Mouse (Mus musculus): ENCODE results near the gene Sumf1. TPM values are rescaled to one million over a fixed set of nuclear protein-coding genes. Genes with fewer than 3 reads are reported as not detected.

Sumf1 gene
- polyA plus RNA-seq, 1 experiment from 2014 or later: 7.7 TPM

DNA sequence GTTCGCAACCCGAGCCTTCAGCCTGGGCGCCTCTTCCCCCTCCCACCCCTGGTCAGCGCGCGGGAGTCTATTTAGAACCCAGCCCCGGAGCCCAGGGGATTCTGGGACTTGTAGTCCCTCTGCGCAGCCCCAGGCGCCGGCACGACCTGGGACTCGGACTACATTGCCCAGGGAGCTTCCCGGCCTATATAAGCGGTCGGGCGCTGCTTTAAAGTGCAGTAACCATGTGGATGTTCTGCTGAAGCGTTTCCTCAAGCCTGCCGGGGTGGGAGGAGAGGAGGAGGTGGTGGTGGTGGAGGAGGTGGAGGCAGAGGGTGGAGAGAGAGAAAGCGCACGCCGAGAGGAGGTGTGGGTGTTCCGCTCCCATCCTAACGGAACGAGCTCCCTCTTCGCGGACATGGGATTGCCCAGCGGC is 27.5 kb upstream of the Sumf1 start, which contains the start of gene Itpr1:
Itpr1 (plus strand) TSS at position 216 of the 415 bp plus-strand sequence.
- H3K27ac ChIP-seq (ENCODE audit: low read length): peak within 1 kb of the TSS; percentile 56
- no peaks in the 10 kb centered on the region for H3K36me3 ChIP-seq (ENCODE audit: control insufficient read depth, insufficient read depth)
- H3K9me3 ChIP-seq (replicated peaks; ENCODE audit: control insufficient read depth, low read length): no peaks in the 10 kb centered on the region
- H3K9ac ChIP-seq (ENCODE audit: low read depth, low read length): peak within 1 kb of the TSS; percentile 71
- peaks cover 15% of the 10 kb centered on the region for H3K4me1 ChIP-seq (ENCODE audit: control insufficient read depth, low read depth, low read length)
- peak within 1 kb of the TSS; percentile 78 for H3K4me3 ChIP-seq (ENCODE audit: low read depth, low read length)
- peak within 1 kb of the TSS; percentile 90 for H3K4me2 ChIP-seq (ENCODE audit: low read depth, low read length)
- under 1% methylated on average over 27 of the region's 27 CpGs for WGBS (ENCODE audit: insufficient replicate concordance)
- ATAC-seq (ENCODE audit: low read depth): peak; percentile 99
- no peaks in the 10 kb centered on the region for H3K27me3 ChIP-seq (ENCODE audit: control insufficient read depth, insufficient read depth, low read depth, low read length)

DNA sequence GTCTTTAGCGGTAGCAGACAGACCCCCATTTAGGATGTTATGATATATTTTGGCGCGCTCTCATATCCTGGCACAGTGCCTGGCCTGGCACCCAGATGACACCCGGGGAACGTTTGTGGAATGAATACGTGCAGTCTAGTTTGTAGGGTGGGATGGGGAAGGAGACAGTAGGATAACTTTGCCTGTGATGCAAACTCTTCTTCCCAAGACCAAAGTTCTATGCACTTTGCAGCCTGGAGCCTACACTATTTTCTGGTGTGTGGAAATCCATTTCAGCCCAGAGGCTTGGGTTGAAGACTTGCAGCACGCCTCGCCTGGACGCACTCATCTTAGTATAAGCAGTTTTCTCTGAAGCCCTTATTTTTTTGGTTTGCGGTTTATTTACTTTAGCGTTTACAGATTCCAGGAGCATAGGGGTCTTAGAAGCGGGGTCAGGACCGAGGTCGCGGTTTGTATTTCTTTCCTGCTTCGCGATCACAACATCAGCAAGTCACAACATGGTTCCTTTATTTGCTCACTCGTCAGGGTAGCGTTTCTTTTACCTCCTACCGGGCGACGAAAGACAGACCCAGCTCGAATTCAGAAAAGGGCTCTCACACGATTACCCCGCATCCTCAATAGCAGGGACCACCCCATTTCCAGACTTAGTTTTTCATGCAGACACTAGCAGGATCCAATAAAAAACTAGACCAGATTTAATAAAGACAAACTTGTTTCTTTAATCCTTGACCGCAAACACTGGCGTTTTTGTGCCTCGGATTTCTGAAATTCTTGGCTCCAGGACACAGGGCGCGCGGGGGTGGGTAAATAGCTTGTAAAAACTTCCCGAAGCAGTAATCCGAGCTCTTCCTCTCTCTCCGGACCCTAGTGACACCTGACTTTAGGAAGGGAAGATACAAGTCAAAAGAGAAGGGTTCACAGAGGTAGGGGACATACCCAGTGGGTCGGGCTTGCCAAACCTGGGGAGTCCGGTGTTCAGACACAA is 26.8 kb upstream of the Sumf1 start:
- Histone ChIP-seq H3K27ac (ENCODE audit: low read length) (peak overlapping the region; percentile 56), H3K4me3 (ENCODE audit: low read depth, low read length) (peak overlapping the region; percentile 78), H3K9ac (ENCODE audit: low read depth, low read length) (peak overlapping the region; percentile 69), H3K27me3 (ENCODE audit: control insufficient read depth, insufficient read depth, low read depth, low read length) (no peaks in the 10 kb centered on the region), H3K36me3 (ENCODE audit: control insufficient read depth, insufficient read depth) (no peaks in the 10 kb centered on the region), H3K9me3 (replicated peaks; ENCODE audit: control insufficient read depth, low read length) (no peaks in the 10 kb centered on the region), H3K4me2 (ENCODE audit: low read depth, low read length) (peak overlapping the region; percentile 90), H3K4me1 (ENCODE audit: control insufficient read depth, low read depth, low read length) (peaks cover 15% of the 10 kb centered on the region)
- ATAC-seq (ENCODE audit: low read depth): peak; percentile 22
- WGBS (ENCODE audit: insufficient replicate concordance): 12% methylated on average over 36 of the region's 36 CpGs

DNA sequence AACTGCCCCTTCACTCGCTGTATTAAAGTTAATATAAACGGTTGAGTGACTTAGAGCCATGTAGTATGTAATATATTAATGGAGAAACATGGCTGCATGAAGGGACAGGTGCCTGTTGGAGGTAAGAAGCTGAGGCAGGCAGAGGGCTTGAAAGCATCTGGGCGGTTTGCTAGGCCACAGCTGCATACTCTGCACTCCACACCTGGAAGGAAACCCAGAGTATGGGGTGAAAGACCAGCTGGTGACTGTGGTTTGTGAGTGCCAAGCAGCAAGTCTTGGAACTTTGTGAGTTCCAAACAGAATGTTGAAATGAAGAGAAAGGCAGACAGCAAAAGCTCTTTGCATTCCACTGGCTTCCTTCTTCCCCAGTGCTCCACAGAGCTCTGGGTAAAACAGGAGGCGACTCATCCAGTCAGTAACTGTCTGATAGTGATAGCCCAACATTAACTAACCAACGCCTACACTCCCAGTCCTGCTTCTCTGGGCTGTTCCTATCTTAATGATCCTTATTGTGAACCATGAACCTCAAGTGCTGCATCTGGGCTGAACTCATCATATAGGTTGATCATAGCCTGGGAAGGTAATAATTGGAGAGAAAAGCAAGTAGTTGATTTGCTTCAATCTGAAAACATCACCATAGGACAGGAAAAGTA is 21.7 kb upstream of the Sumf1 start:
- peak; percentile 74 for ATAC-seq (ENCODE audit: low read depth)
- WGBS (ENCODE audit: insufficient replicate concordance): 57% methylated on average over 5 of the region's 5 CpGs
- H3K4me2 ChIP-seq (ENCODE audit: low read depth, low read length): no peak overlapping the region

DNA sequence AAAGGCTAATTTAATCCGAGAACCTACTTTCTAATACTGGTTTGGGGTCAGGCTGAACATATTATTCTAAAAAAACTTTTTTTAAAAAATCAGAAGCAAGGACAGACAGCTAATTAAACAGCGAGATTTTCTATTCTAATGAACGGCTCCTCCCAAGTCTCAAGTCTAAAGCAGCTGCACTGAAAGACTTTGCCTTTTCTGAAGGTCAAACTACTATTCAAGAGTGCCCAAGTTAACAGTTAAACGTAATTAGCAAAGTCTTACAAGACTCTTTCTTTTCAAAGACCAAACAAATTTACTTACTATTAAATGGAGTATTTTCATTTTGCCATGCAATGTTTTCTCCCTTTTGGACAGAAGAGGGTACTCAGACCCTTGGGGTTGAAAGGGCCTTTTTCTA is 20.8 kb upstream of the Sumf1 start:
- WGBS (ENCODE audit: insufficient replicate concordance): 71% methylated on average over 4 of the region's 4 CpGs
- Histone ChIP-seq H3K9ac (ENCODE audit: low read depth, low read length) (no peak overlapping the region), H3K4me2 (ENCODE audit: low read depth, low read length) (no peak overlapping the region), H3K36me3 (ENCODE audit: control insufficient read depth, insufficient read depth) (no peaks in the 10 kb centered on the region), H3K27me3 (ENCODE audit: control insufficient read depth, insufficient read depth, low read depth, low read length) (no peaks in the 10 kb centered on the region), H3K4me1 (ENCODE audit: control insufficient read depth, low read depth, low read length) (no peaks in the 10 kb centered on the region; the same call in 1 of the 2 replicates), H3K27ac (ENCODE audit: low read length) (no peak overlapping the region), H3K9me3 (replicated peaks; ENCODE audit: control insufficient read depth, low read length) (no peaks in the 10 kb centered on the region), H3K4me3 (ENCODE audit: low read depth, low read length) (no peak overlapping the region)
- ATAC-seq (ENCODE audit: low read depth): no peak

More for the DNA sequence above, 21.7 kb upstream of the Sumf1 start:
- Histone ChIP-seq H3K36me3 (ENCODE audit: control insufficient read depth, insufficient read depth) (no peaks in the 10 kb centered on the region), H3K27me3 (ENCODE audit: control insufficient read depth, insufficient read depth, low read depth, low read length) (no peaks in the 10 kb centered on the region), H3K9ac (ENCODE audit: low read depth, low read length) (no peak overlapping the region), H3K4me1 (ENCODE audit: control insufficient read depth, low read depth, low read length) (peaks cover 3% of the 10 kb centered on the region), H3K27ac (ENCODE audit: low read length) (no peak overlapping the region), H3K4me3 (ENCODE audit: low read depth, low read length) (no peak overlapping the region), H3K9me3 (replicated peaks; ENCODE audit: control insufficient read depth, low read length) (no peaks in the 10 kb centered on the region)

DNA sequence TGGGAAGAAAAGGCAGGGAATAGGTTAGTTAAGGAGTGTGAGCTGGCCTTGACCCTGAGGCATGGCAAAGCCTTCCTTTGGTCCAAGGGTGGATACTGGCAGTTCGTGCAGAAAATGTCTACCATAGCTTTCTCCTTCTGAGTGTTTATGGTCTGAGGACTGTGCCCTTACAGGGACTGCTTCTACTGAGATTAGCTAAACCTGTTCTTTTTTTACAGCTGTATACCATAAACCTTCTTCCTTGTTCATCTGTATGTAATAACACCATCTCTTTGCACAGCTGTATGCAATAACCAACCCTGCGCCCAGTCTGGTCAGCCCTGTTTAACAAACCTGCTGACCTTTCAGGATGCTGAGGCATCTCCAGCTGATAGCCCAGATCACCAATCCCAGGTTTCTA is 18.9 kb upstream of the Sumf1 start:
- Histone ChIP-seq H3K36me3 (ENCODE audit: control insufficient read depth, insufficient read depth) (no peaks in the 10 kb centered on the region), H3K9ac (ENCODE audit: low read depth, low read length) (no peak overlapping the region), H3K4me3 (ENCODE audit: low read depth, low read length) (no peak overlapping the region), H3K4me1 (ENCODE audit: control insufficient read depth, low read depth, low read length) (no peaks in the 10 kb centered on the region; the same call in 1 of the 2 replicates), H3K27ac (ENCODE audit: low read length) (no peak overlapping the region), H3K4me2 (ENCODE audit: low read depth, low read length) (no peak overlapping the region), H3K27me3 (ENCODE audit: control insufficient read depth, insufficient read depth, low read depth, low read length) (no peaks in the 10 kb centered on the region), H3K9me3 (replicated peaks; ENCODE audit: control insufficient read depth, low read length) (no peaks in the 10 kb centered on the region)
- WGBS (ENCODE audit: insufficient replicate concordance): 79% methylated on average over 2 of the region's 2 CpGs
- ATAC-seq (ENCODE audit: low read depth): no peak

DNA sequence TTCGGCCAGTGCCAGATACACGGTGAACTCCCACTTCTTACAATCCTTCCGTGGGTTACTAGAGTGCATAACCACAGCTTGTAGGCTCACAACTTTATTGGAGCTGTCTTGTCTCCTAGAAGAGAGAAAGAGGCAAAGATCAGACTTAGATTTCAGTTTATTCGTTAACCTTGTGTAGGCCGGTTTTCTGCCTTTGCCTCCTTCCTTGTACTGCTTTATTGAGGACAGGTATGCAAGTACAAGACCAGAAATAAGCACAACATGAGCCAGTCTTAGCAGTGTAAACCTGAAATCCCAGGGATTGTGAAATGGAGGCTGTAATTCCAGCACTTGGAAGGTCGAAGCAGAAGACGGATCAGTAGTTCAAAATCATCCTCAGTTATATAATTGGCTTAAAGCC is 12.9 kb upstream of the Sumf1 start:
- no peak overlapping the region for H3K4me2 ChIP-seq (ENCODE audit: low read depth, low read length)
- ATAC-seq (ENCODE audit: low read depth): no peak

DNA sequence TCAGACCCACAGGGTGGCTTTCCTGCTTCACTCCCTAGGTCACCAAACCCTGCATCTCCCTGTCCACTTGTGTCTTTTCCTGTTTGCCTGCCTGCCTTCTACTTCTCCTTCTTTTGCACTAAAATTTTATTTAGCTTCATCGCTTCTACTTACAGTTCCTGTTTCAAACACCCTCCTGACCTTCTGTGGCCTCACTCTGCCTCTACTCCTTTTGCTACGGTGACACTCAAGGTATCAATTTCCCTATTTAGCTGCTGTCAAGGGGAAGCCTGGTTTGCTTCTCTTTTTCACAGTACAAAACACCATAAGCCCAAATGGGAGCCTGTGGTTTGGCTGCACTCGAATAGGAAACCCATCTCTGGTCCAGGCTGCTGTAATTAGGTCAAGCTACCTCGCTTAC is 11.7 kb upstream of the Sumf1 start:
- Histone ChIP-seq H3K4me3 (ENCODE audit: low read depth, low read length) (no peak overlapping the region), H3K4me2 (ENCODE audit: low read depth, low read length) (no peak overlapping the region), H3K4me1 (ENCODE audit: control insufficient read depth, low read depth, low read length) (no peaks in the 10 kb centered on the region), H3K27ac (ENCODE audit: low read length) (no peak overlapping the region), H3K9me3 (replicated peaks; ENCODE audit: control insufficient read depth, low read length) (no peaks in the 10 kb centered on the region), H3K36me3 (ENCODE audit: control insufficient read depth, insufficient read depth) (no peaks in the 10 kb centered on the region), H3K9ac (ENCODE audit: low read depth, low read length) (no peak overlapping the region), H3K27me3 (ENCODE audit: control insufficient read depth, insufficient read depth, low read depth, low read length) (no peaks in the 10 kb centered on the region)
- 19% methylated on average over 4 of the region's 4 CpGs for WGBS (ENCODE audit: insufficient replicate concordance)
- no peak for ATAC-seq (ENCODE audit: low read depth)

More for the DNA sequence above, 12.9 kb upstream of the Sumf1 start:
- H3K4me3 ChIP-seq (ENCODE audit: low read depth, low read length): no peak overlapping the region
- no peaks in the 10 kb centered on the region for H3K4me1 ChIP-seq (ENCODE audit: control insufficient read depth, low read depth, low read length)
- WGBS (ENCODE audit: insufficient replicate concordance): 75% methylated on average over 7 of the region's 7 CpGs
- no peaks in the 10 kb centered on the region for H3K27me3 ChIP-seq (ENCODE audit: control insufficient read depth, insufficient read depth, low read depth, low read length)
- no peaks in the 10 kb centered on the region for H3K36me3 ChIP-seq (ENCODE audit: control insufficient read depth, insufficient read depth)
- no peaks in the 10 kb centered on the region for H3K9me3 ChIP-seq (replicated peaks; ENCODE audit: control insufficient read depth, low read length)
- no peak overlapping the region for H3K9ac ChIP-seq (ENCODE audit: low read depth, low read length)
- no peak overlapping the region for H3K27ac ChIP-seq (ENCODE audit: low read length)

DNA sequence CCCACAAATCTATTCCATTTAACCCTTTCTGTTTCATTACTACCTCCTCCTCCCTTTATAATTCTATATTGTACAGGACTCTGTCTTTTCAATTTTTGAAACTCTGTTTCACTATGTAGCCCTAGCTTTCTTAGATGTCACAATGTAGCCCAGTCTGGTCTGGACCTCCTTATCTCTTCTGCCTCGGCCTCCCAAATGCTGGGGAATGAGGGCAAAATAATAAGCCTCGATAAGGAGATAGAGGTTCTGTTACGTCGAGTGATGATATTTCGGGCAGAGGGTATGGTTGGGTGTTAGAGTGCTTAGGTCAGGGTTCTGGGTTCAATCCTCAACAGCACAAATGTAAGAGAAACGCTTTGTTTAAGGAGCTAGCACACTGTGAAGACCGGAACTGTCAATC is 11.3 kb upstream of the Sumf1 start:
- ATAC-seq (ENCODE audit: low read depth): no peak
- Histone ChIP-seq H3K4me2 (ENCODE audit: low read depth, low read length) (no peak overlapping the region), H3K4me3 (ENCODE audit: low read depth, low read length) (no peak overlapping the region), H3K4me1 (ENCODE audit: control insufficient read depth, low read depth, low read length) (no peaks in the 10 kb centered on the region), H3K27ac (ENCODE audit: low read length) (no peak overlapping the region), H3K9me3 (replicated peaks; ENCODE audit: control insufficient read depth, low read length) (no peaks in the 10 kb centered on the region), H3K36me3 (ENCODE audit: control insufficient read depth, insufficient read depth) (no peaks in the 10 kb centered on the region), H3K9ac (ENCODE audit: low read depth, low read length) (no peak overlapping the region), H3K27me3 (ENCODE audit: control insufficient read depth, insufficient read depth, low read depth, low read length) (no peaks in the 10 kb centered on the region)
- WGBS (ENCODE audit: insufficient replicate concordance): 35% methylated on average over 7 of the region's 7 CpGs

DNA sequence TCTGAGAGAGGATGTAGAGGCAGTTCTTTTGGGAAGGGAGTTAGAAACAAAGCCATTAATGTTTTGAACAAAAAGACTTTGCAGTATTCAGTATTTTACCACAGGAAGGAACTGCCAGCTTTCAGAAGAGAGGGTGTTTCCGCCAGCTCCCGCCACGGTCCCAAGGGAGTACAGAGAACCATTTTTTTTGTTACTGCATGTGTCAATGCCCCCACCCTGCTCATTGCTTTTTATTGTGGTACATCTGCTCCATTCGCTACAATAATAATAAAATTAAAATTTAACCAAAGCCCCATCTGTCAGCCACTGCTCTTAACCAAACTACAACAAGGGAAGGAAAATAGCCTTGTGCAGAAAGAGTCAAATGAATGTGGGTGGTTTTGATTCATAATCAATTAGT is 7.2 kb upstream of the Sumf1 start:
- H3K4me2 ChIP-seq (ENCODE audit: low read depth, low read length): no peak overlapping the region
- H3K27me3 ChIP-seq (ENCODE audit: control insufficient read depth, insufficient read depth, low read depth, low read length): no peaks in the 10 kb centered on the region
- no peak overlapping the region for H3K9ac ChIP-seq (ENCODE audit: low read depth, low read length)
- no peak overlapping the region for H3K4me3 ChIP-seq (ENCODE audit: low read depth, low read length)
- WGBS (ENCODE audit: insufficient replicate concordance): 18% methylated on average over 4 of the region's 4 CpGs
- ATAC-seq (ENCODE audit: low read depth): no peak
- H3K36me3 ChIP-seq (ENCODE audit: control insufficient read depth, insufficient read depth): no peaks in the 10 kb centered on the region
- no peaks in the 10 kb centered on the region for H3K9me3 ChIP-seq (replicated peaks; ENCODE audit: control insufficient read depth, low read length)
- H3K4me1 ChIP-seq (ENCODE audit: control insufficient read depth, low read depth, low read length): no peaks in the 10 kb centered on the region
- no peak overlapping the region for H3K27ac ChIP-seq (ENCODE audit: low read length)
